Mouse (Mus musculus): ENCODE results near the gene AI661453. TPM values are rescaled to one million over a fixed set of nuclear protein-coding genes. Genes with fewer than 3 reads are reported as not detected.

AI661453 gene
- total and polyA plus RNA-seq, 3 experiments, result not detected

- in situ Hi-C loops (cut with MboI; ENCODE audit: low pct_ligation_motif_present, low pct_unique_long_range_greater_than_20kb, low sequenced_read_pairs) (no loop called here), dilution Hi-C loops (cut with MboI; ENCODE audit: extremely low pct_ligation_motif_present, extremely low pct_unique_long_range_greater_than_20kb, low sequenced_read_pairs) (no loop called here)
- peaks cover 14 to 41% of the 10 kb centered on the region in 2 experiments for H3K4me1 ChIP-seq (ENCODE audit: control insufficient read depth in 1 of 2, insufficient read depth in 2 of 2)
- no peak overlapping the region for H3K4me2 ChIP-seq (ENCODE audit: insufficient read depth, low read depth, poor library complexity, severe bottlenecking)
- no peak overlapping the region for H3K27ac ChIP-seq (ENCODE audit: insufficient read depth, low read depth)
- TF ChIP-seq MAX (IDR thresholded peaks at IDR 0.05; ENCODE audit: low read length) (no peak), GABPA (IDR thresholded peaks at IDR 0.05; ENCODE audit: insufficient replicate concordance, low read depth, low read length) (no peak), NRF1 (IDR thresholded peaks at IDR 0.05; ENCODE audit: low read depth, low read length) (no peak), CHD1 (IDR thresholded peaks at IDR 0.05; ENCODE audit: low read depth, low read length) (no peak), MXI1 (IDR thresholded peaks at IDR 0.05; ENCODE audit: low read depth, low read length) (no peak), SIN3A (IDR thresholded peaks at IDR 0.05; ENCODE audit: low read length) (no peak), CHD2 (IDR thresholded peaks at IDR 0.05; ENCODE audit: low read length) (no peak), JUN (IDR thresholded peaks at IDR 0.05; ENCODE audit: insufficient read depth, low read depth, low read length) (no peak), ELF1 (IDR thresholded peaks at IDR 0.05; ENCODE audit: low read depth, low read length) (no peak), MAZ (IDR thresholded peaks at IDR 0.05; ENCODE audit: low read depth, low read length) (no peak), ZNF384 (IDR thresholded peaks at IDR 0.05; ENCODE audit: low read depth, low read length) (no peak), SMC3 (IDR thresholded peaks at IDR 0.05; ENCODE audit: low read depth, low read length) (no peak), RCOR1 (conservative IDR thresholded peaks at IDR 0.05; ENCODE audit: low read depth, low read length) (no peak), ETS1 (conservative IDR thresholded peaks at IDR 0.05; ENCODE audit: low read depth, low read length) (no peak), USF1 (IDR thresholded peaks at IDR 0.05; ENCODE audit: low read depth, low read length) (no peak), E2F4 (IDR thresholded peaks at IDR 0.05; ENCODE audit: insufficient replicate concordance, low read depth, low read length) (no peak), ZC3H11A (IDR thresholded peaks at IDR 0.05; ENCODE audit: low read depth, low read length) (no peak), ZKSCAN1 (IDR thresholded peaks at IDR 0.05; ENCODE audit: borderline replicate concordance, low read depth, low read length) (no peak)
- no peaks in the 10 kb centered on the region for H3K79me2 ChIP-seq (replicated peaks; ENCODE audit: control insufficient read depth, extremely low read depth, insufficient read depth, poor library complexity, severe bottlenecking)
- no peaks in the 10 kb centered on the region for H3K36me3 ChIP-seq (replicated peaks in 1 of 2; ENCODE audit: control insufficient read depth in 1 of 2, insufficient read depth in 1 of 2, low read length in 1 of 2)
- H3K9ac ChIP-seq (ENCODE audit: insufficient read depth, low read depth), result no peak overlapping the region
- no peak overlapping the region for H3K4me3 ChIP-seq (replicated peaks in 1 of 3; ENCODE audit: low read depth in 2 of 3, low read length in 2 of 3, poor library complexity in 1 of 3)
- H3K27me3 ChIP-seq (replicated peaks), result peaks cover 12% of the 10 kb centered on the region
- no peak for DNase-seq (ENCODE audit: extremely low read depth)
- H3K9me3 ChIP-seq (replicated peaks; ENCODE audit: low read length), result no peaks in the 10 kb centered on the region
Observed at GRCm38 (mm10) chr17:47465016-47465415, 28.6 kb downstream of the AI661453 start.

DNA sequence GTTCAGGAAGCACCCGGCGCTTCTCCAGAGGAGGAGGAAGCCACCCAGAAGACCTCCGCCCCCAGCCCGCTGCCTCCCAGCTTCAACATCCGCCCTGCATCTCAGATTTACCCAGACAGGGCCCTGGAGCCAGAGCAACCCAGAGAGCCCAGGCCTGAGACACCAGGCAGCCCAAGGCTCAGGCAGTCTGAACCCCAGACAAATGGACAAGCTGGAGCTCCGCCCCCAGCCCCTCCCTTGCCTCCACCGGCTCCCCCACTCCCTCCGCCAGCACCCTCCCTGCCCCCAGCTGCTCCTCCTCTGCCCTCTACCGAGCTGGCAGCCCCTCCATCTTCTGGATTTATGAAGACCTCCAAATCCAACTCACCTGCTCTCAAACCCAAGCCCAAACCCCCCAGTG, 29.9 kb downstream of the AI661453 start:
- Histone ChIP-seq H3K9me3 (replicated peaks; ENCODE audit: low read length) (no peaks in the 10 kb centered on the region), H3K36me3 (replicated peaks in 1 of 2; ENCODE audit: control insufficient read depth in 1 of 2, insufficient read depth in 1 of 2, low read length in 1 of 2) (no peaks in the 10 kb centered on the region), H3K4me2 (ENCODE audit: insufficient read depth, low read depth, poor library complexity, severe bottlenecking) (no peak overlapping the region), H3K79me2 (replicated peaks; ENCODE audit: control insufficient read depth, extremely low read depth, insufficient read depth, poor library complexity, severe bottlenecking) (no peaks in the 10 kb centered on the region), H3K4me1 (ENCODE audit: control insufficient read depth in 1 of 2, insufficient read depth in 2 of 2) (peaks cover 14 to 38% of the 10 kb centered on the region in 2 experiments), H3K27ac (ENCODE audit: insufficient read depth, low read depth) (no peak overlapping the region), H3K9ac (ENCODE audit: insufficient read depth, low read depth) (no peak overlapping the region), H3K4me3 (replicated peaks in 1 of 3; ENCODE audit: low read depth in 2 of 3, low read length in 2 of 3, poor library complexity in 1 of 3) (no peak overlapping the region), H3K27me3 (replicated peaks) (peaks cover 17% of the 10 kb centered on the region)
- TF ChIP-seq GABPA (IDR thresholded peaks at IDR 0.05; ENCODE audit: insufficient replicate concordance, low read depth, low read length) (no peak), ZMIZ1 (IDR thresholded peaks at IDR 0.05; ENCODE audit: low read depth, low read length) (no peak), RAD21 (IDR thresholded peaks at IDR 0.05; ENCODE audit: low read depth, low read length) (no peak), POLR2AphosphoS2 (IDR thresholded peaks at IDR 0.05; ENCODE audit: low read depth, low read length) (no peak), MAX (IDR thresholded peaks at IDR 0.05; ENCODE audit: low read length) (no peak), TCF12 (IDR thresholded peaks at IDR 0.05; ENCODE audit: low read depth, low read length) (no peak), NRF1 (IDR thresholded peaks at IDR 0.05; ENCODE audit: low read depth, low read length) (no peak), ETS1 (conservative IDR thresholded peaks at IDR 0.05; ENCODE audit: low read depth, low read length) (no peak), E2F4 (IDR thresholded peaks at IDR 0.05; ENCODE audit: insufficient replicate concordance, low read depth, low read length) (no peak), KAT2A (IDR thresholded peaks at IDR 0.05; ENCODE audit: insufficient replicate concordance, low read length) (no peak), CTCF (conservative IDR thresholded peaks at IDR 0.05 in 1 of 2, IDR thresholded peaks at IDR 0.05 in 1 of 2; ENCODE audit: low read depth in 2 of 2, low read length in 2 of 2) (no peak), HCFC1 (IDR thresholded peaks at IDR 0.05; ENCODE audit: low read depth, low read length) (no peak), ZNF384 (IDR thresholded peaks at IDR 0.05; ENCODE audit: low read depth, low read length) (no peak), MAFK (IDR thresholded peaks at IDR 0.05; ENCODE audit: insufficient replicate concordance, low read length) (no peak), MXI1 (IDR thresholded peaks at IDR 0.05; ENCODE audit: low read depth, low read length) (no peak)
- DNase-seq (ENCODE audit: extremely low read depth), result no peak
- dilution Hi-C loops (cut with MboI; ENCODE audit: extremely low pct_ligation_motif_present, extremely low pct_unique_long_range_greater_than_20kb, low sequenced_read_pairs) (no loop called here), in situ Hi-C loops (cut with MboI; ENCODE audit: low pct_ligation_motif_present, low pct_unique_long_range_greater_than_20kb, low sequenced_read_pairs) (no loop called here)

Measured in CH12.LX (cell line).